Mouse (Mus musculus): ENCODE results near the gene Rarres2. TPM values are rescaled to one million over a fixed set of nuclear protein-coding genes. Genes with fewer than 3 reads are reported as not detected.

Gene Rarres2
- polyA plus RNA-seq, 1 experiment from 2014 or later = 2.9 TPM

DNA sequence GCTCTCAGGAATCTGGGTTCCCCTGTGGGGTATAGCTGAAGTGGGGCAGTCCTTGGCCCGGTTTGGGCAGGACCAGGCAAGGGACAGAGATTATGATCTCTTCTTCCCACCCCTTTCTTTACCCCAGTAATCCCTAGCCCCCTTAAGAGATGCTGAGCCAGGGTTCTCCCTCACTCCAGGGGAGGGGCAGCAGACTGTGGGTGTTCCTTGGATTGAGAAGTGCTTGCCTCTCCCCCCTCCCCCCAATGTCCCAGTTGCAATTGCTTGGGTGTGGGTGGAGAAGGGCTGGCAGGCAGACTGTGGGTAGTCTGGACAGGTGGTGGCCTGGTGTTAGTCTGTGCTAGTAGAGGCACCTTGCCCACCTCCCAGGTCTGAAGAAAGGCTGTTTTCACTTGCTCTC lies 22.7 kb upstream of the Rarres2 start:
- WGBS = 47% methylated on average over 1 of the region's 1 CpGs
- H3K36me3 ChIP-seq = peaks cover 48% of the 10 kb centered on the region
- H3K4me2 ChIP-seq (replicated peaks) = peak overlapping the region; percentile 81
- no peak overlapping the region for H3K27ac ChIP-seq
- peak overlapping the region; percentile 92 for H3K9ac ChIP-seq (replicated peaks)
- no peaks in the 10 kb centered on the region for H3K27me3 ChIP-seq
- peaks cover 19% of the 10 kb centered on the region for H3K4me1 ChIP-seq (replicated peaks)
- H3K9me3 ChIP-seq = peaks cover 19% of the 10 kb centered on the region
- ATAC-seq = no peak
- H3K4me3 ChIP-seq (replicated peaks) = peak overlapping the region; percentile 82

DNA sequence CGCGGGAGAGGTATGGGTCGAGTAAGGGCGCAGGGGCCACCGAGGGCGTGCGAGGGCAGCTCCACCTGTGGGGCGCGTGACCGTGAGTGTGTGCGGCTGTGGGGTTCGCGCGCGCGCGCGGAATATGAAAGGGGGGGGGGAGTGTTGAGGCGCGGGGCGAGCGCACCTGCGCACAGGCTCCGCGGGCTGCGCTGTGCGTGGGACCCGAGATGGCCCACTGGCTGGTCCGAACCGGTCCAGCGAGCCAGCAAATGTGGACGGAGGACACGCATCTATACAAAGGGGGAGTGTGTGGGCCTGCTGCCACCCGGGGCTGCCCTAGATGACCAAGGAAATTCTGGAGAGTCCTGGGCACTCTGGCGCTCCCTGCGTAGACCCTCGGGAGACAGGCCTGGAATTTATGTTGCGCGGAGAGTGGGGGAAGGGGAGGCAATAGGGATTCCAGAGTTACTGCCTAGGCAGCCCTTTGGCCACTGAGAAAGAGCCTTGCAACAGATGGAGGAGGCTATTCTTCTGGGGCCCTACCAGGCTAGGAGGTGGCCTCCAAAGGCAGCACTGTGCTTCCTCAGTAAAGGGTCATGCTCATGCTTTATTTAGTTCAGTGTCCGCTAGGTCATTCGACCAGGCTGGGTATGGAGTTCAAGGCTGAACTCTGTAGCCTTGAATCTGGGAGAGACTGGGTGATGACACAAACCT lies 21.6 kb upstream of the Rarres2 start:
- WGBS = under 1% methylated on average over 37 of the region's 41 CpGs
- Histone ChIP-seq H3K27me3 (no peaks in the 10 kb centered on the region), H3K4me1 (replicated peaks) (peaks cover 19% of the 10 kb centered on the region), H3K36me3 (peaks cover 37% of the 10 kb centered on the region), H3K4me3 (replicated peaks) (peak overlapping the region; percentile 82), H3K9me3 (peaks cover 19% of the 10 kb centered on the region), H3K9ac (replicated peaks) (peak overlapping the region; percentile 92), H3K27ac (peak overlapping the region; percentile 92), H3K4me2 (replicated peaks) (peak overlapping the region; percentile 81)
- ATAC-seq = peak; percentile 84

DNA sequence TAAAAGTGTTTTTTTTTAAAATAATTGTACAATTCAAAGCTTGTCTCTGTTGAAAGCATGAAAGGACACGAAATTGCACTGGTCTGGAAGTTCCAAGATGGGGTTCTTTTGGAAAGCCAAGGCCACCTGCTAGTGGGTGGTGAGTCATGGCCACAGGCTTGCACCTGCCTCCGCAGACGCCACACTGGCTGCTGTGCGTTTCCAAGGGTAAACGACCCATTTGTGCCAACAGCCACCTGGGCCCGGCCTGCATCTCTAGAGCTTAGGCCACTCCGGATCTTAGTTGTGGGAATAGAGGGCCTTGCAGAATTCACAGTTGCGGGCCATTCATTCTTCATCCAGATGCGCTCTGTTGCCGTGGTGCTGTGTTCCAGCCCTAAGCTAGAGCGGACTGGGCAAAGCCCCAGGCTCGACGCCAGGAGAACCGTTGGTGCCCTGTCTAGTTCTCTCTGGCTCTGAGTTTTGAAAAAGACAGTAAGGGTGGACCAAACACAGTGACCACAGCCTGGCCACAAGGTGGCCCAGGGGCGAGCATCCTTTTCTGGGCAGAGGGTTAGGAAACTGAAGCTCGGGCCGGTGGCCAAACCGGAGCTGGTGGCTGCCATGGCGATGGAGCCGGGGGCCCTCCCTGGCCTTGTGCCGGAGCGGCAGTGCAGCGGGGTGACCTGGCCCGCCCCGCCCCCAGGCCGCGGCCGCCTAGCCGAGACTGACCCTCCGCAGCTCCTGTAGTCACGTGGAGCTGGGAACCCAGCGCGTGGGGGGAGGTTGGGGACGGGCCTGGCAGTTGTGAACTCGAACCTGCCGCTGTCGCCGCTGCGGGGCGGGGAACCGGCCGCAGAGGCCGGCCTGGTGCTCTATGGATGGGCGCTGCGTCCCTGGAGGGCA lies 20.8 kb upstream of the Rarres2 start, which contains the start of the genes Repin1 and Gm44965:
Gene Repin1, plus strand, starts transcription at position 726 of the 885 bp plus-strand sequence.
Gene Gm44965, plus strand, starts transcription at position 784 of the 885 bp plus-strand sequence.
- Histone ChIP-seq H3K36me3 (peaks cover 29% of the 10 kb centered on the region), H3K27ac (peak within 1 kb of the TSS; percentile 92), H3K4me1 (replicated peaks) (peaks cover 19% of the 10 kb centered on the region), H3K4me3 (replicated peaks) (peak within 1 kb of the TSS; percentile 82), H3K9me3 (peaks cover 19% of the 10 kb centered on the region), H3K9ac (replicated peaks) (peak within 1 kb of the TSS; percentile 92), H3K27me3 (no peaks in the 10 kb centered on the region), H3K4me2 (replicated peaks) (peak within 1 kb of the TSS; percentile 81)
- WGBS = 4% methylated on average over 45 of the region's 45 CpGs
- peak; percentile 92 for ATAC-seq

DNA sequence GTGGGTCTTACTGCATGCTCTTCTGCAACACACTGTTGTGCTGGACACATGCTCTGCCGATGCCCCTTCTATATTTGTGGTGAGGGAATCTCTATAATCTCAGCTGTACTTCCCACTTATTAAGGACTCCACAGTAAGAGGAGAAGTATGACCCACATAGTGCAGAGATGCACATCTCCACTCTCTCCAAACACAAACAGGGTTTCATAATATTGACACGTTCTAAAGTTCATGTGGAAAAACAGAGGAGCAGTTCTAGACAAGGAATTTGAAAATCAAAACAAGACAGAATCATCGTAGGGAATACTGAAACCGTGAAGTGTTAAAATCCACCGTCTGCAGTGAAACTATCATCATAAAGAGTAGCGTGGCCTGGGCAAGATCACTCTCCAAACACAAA lies 19.3 kb upstream of the Rarres2 start:
- no peak overlapping the region for H3K4me3 ChIP-seq (replicated peaks)
- peaks cover 19% of the 10 kb centered on the region for H3K4me1 ChIP-seq (replicated peaks)
- no peak for ATAC-seq
- H3K4me2 ChIP-seq (replicated peaks) = no peak overlapping the region
- H3K36me3 ChIP-seq = peaks cover 14% of the 10 kb centered on the region
- WGBS = 92% methylated on average over 6 of the region's 6 CpGs
- no peaks in the 10 kb centered on the region for H3K27me3 ChIP-seq
- H3K9me3 ChIP-seq = peaks cover 9% of the 10 kb centered on the region
- H3K9ac ChIP-seq (replicated peaks) = no peak overlapping the region
- no peak overlapping the region for H3K27ac ChIP-seq

DNA sequence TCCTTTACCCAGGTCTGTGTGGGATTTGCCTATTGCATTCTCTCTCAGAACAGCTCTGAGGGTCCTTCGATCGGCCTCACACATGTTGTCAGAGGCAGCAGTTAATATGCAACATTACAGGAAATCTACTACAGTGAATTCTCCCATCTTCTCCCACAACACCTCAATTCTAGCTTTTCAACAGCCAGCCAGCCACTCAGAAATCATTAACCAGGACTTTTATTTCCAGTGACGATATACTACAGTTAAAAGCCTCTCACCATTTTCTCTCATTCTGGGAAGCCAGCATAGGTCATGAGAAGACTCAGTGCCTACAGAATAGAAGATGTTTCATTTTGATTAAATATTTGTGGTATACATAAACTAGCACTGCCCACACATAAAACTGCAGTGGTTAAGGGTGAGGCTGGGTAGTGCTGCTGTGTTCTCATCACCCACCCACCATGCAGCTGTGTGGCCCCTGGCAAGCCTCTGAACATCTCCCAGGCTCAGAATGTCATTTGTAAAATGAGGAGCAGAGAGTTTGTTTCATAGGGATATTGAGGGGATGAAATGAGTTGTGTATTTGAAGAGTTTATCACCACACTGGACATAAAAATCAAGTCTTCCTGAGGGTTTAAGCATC lies 18.7 kb upstream of the Rarres2 start:
- Histone ChIP-seq H3K4me3 (replicated peaks) (no peak overlapping the region), H3K9ac (replicated peaks) (no peak overlapping the region), H3K27me3 (no peaks in the 10 kb centered on the region), H3K27ac (no peak overlapping the region), H3K4me2 (replicated peaks) (no peak overlapping the region), H3K4me1 (replicated peaks) (peaks cover 19% of the 10 kb centered on the region), H3K9me3 (peaks cover 4% of the 10 kb centered on the region), H3K36me3 (peaks cover 9% of the 10 kb centered on the region)
- ATAC-seq = no peak
- 95% methylated on average over 3 of the region's 3 CpGs for WGBS

DNA sequence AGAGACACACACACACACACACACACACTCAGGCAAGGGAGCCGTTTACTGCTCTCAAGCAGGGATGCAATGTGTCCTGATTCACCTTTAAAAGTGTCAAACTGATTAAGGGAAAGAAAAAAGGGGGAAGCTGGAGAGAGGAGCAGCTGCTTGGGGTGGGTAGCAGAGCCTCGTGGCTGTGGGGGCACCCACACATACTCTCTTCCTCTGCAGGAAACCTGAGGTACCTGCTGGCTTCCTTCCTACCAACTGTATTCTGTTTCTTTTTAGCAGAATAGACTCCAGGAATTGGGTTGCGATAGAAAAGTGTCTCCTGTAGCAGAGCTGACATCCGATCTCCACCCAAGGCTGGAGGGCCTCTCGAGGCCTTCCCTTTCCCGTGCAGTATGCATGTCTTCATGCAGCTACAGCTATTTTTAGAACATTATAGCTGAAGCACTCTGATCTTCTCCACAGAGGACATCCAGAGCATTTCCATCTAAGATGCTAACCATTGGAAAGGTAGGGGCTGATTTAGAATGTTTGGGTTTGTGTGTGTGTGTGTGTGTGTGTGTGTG lies 16.7 kb upstream of the Rarres2 start, which contains the start of gene Gm45021:
Gene Gm45021, plus strand, starts transcription at position 417 of the 557 bp plus-strand sequence.
- H3K9me3 ChIP-seq = no peaks in the 10 kb centered on the region
- WGBS = 75% methylated on average over 6 of the region's 6 CpGs
- no peak for ATAC-seq
- 0 out of 2 replicates have a peak within 1 kb of the TSS, but pooled peaks have one; percentile 23 for H3K9ac ChIP-seq (replicated peaks)
- H3K4me3 ChIP-seq (replicated peaks) = no peak within 1 kb of the TSS
- no peaks in the 10 kb centered on the region for H3K27me3 ChIP-seq
- H3K4me2 ChIP-seq (replicated peaks) = no peak within 1 kb of the TSS
- H3K27ac ChIP-seq = no peak within 1 kb of the TSS
- H3K4me1 ChIP-seq (replicated peaks) = peaks cover 7% of the 10 kb centered on the region
- no peaks in the 10 kb centered on the region for H3K36me3 ChIP-seq

DNA sequence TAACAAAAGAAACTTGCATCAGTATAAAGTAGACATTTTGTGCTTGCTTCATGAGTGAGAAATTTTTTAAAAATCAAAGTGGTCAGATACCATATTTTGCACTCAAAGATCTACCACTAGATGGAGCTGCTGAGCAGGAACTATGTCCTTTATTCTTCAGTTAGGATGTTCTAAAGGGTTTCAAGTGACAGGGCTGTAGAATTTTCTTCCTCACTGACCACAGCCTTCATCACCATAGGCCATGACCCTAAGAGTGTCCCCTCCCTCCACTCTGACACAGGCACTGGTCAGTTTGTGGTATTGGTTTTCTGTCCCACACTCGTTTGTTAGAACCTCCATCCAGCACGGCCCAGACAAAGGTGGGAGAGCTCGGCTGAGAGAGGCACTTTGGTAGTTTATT lies 9.4 kb upstream of the Rarres2 start:
- H3K9me3 ChIP-seq = no peaks in the 10 kb centered on the region
- H3K4me1 ChIP-seq (replicated peaks) = no peaks in the 10 kb centered on the region
- H3K4me2 ChIP-seq (replicated peaks) = no peak overlapping the region
- H3K27me3 ChIP-seq = no peaks in the 10 kb centered on the region
- no peak overlapping the region for H3K4me3 ChIP-seq (replicated peaks)
- peak; percentile 40; the same call in 1 of the 2 replicates for ATAC-seq
- H3K27ac ChIP-seq = no peak overlapping the region
- no peaks in the 10 kb centered on the region for H3K36me3 ChIP-seq
- 72% methylated on average over 3 of the region's 3 CpGs for WGBS
- no peak overlapping the region for H3K9ac ChIP-seq (replicated peaks)

DNA sequence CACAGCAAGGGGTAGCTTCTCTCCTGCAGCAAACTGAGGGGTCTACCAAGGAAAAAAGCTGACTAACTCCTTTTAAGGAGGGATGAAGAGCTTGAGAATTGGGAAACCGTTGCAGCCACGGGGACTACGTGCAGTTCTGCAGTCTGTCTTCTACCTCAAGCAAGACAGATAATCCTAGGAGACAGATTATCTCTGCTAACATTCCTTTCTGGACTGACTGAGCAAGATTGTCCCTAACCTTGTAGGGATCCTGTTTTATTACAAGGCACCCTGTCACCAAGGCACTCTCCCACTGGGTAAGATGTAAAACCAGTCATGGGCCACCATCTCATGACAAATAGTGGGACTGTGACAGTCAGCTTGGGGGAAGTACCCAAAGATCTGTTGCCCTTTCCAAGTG lies 8.7 kb upstream of the Rarres2 start:
- no peak for ATAC-seq
- WGBS = 13% methylated on average over 3 of the region's 3 CpGs
- no peak overlapping the region for H3K9ac ChIP-seq (replicated peaks)

DNA sequence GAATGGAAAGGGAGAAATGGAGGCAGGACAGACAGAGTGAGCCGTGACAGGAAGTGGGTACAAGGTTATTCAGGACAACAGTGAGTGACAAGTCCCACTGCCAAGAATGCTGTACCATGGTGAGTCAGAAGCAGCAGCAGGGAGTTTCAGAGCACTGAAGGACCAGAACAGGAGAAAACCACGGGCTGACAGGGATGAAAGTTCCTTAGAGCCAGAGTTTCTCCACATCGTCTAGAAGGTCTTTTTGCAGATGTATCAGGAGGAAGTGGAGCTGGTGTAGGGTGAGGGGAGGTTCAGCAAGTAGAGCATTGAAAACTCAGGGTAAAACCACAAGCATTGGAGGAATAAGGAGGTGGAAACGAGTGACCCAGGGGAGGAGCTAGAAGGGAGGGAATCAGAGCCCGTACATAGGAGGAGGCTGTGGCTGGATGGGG lies 6.6 kb upstream of the Rarres2 start:
- Histone ChIP-seq H3K4me3 (replicated peaks) (no peak overlapping the region), H3K9ac (replicated peaks) (no peak overlapping the region; the same call in 1 of the 2 replicates), H3K4me1 (replicated peaks) (no peaks in the 10 kb centered on the region), H3K27me3 (no peaks in the 10 kb centered on the region), H3K4me2 (replicated peaks) (no peak overlapping the region), H3K27ac (no peak overlapping the region), H3K36me3 (no peaks in the 10 kb centered on the region), H3K9me3 (no peaks in the 10 kb centered on the region)
- no peak for ATAC-seq
- WGBS = 48% methylated on average over 5 of the region's 5 CpGs

More for the DNA sequence above, 8.7 kb upstream of the Rarres2 start:
- H3K4me1 ChIP-seq (replicated peaks) = no peaks in the 10 kb centered on the region
- no peak overlapping the region for H3K27ac ChIP-seq
- H3K36me3 ChIP-seq = no peaks in the 10 kb centered on the region
- no peak overlapping the region for H3K4me2 ChIP-seq (replicated peaks)
- no peaks in the 10 kb centered on the region for H3K9me3 ChIP-seq
- H3K4me3 ChIP-seq (replicated peaks) = no peak overlapping the region
- no peaks in the 10 kb centered on the region for H3K27me3 ChIP-seq

DNA sequence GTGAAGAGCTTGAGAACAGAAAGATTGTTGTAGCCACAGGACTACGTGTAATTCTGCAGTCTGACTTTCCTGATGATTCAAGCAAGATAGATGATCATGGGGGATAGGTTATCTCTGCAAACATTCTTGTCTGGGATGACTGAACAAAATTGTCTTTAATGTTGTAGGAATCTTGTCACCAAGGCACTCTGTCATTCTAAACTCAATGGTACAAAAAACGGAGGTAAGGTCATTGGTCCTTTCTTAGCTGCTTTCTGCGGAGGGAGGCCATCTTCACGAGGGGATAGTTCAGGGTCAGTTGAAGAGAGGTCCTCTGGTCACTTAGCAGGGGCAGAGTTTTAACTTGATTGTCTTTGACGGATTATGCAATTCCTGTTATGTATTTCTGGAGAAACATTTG lies 6.1 kb upstream of the Rarres2 start:
- no peaks in the 10 kb centered on the region for H3K27me3 ChIP-seq
- WGBS = 75% methylated on average over 5 of the region's 5 CpGs
- no peak for ATAC-seq
- H3K9me3 ChIP-seq = no peaks in the 10 kb centered on the region
- no peak overlapping the region for H3K4me2 ChIP-seq (replicated peaks)
- H3K36me3 ChIP-seq = no peaks in the 10 kb centered on the region
- no peaks in the 10 kb centered on the region for H3K4me1 ChIP-seq (replicated peaks)
- H3K4me3 ChIP-seq (replicated peaks) = no peak overlapping the region
- no peak overlapping the region for H3K27ac ChIP-seq
- H3K9ac ChIP-seq (replicated peaks) = no peak overlapping the region

DNA sequence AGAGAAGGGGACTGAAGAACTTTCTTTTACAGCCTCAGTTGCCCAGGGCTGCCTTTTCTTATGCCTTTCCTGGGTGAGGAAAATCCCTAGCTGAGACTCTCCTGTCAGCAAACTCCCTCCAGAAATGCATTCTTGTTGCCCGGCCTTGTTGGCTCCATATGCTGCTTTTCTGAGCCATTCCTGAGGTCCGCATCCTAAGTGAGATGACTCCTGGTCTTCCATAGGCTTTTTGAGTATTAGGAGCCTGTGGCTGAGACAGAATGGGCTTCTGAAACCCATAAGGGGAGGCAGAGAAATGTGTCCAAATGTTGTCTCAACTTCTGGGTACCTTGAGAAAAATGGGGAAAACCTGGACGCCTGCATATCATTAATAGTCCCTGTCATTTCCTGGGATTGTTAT lies 1.4 kb upstream of the Rarres2 start:
- WGBS = 80% methylated on average over 3 of the region's 3 CpGs
- Histone ChIP-seq H3K36me3 (peaks cover 15% of the 10 kb centered on the region), H3K9ac (replicated peaks) (no peak overlapping the region), H3K4me2 (replicated peaks) (no peak overlapping the region), H3K27ac (no peak overlapping the region), H3K9me3 (no peaks in the 10 kb centered on the region), H3K27me3 (no peaks in the 10 kb centered on the region), H3K4me1 (replicated peaks) (no peaks in the 10 kb centered on the region), H3K4me3 (replicated peaks) (no peak overlapping the region)
- no peak for ATAC-seq

Measured in midbrain, embryonic 13.5 days (tissue).